Mouse (Mus musculus): Measurements from ENCODE around the gene Ctnna3. TPM values are rescaled to one million over a fixed set of nuclear protein-coding genes. Genes with fewer than 3 reads are reported as not detected.

The Ctnna3 gene
- polyA plus RNA-seq, 1 experiment, result 0.01 TPM

DNA sequence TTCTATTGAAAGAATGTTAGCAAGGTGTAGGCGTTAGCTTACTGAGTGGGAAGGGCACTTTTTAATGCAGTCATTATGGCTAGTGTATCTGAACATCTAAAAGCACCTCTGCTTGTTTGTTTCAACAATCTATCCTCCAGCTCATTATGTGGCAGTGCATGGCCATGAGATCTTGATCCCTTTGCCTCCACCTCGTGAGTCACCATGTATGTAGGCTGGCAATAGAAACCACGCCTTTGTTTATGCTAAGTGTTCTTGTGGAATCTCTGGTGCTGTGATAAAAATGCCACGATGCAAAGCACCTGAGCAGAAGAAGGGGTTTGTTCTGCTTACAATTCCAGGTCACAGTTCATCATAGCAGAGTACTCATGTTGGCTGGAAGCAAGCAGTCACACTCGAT is 1053.4 kb downstream of the Ctnna3 start:
- H3K79me3 ChIP-seq (ENCODE audit: low read depth), result no peaks in the 10 kb centered on the region

GRCm38 (mm10) chr10:64489471-64489870 is 1059.6 kb downstream of the Ctnna3 start:
- no peaks in the 10 kb centered on the region for H3K79me3 ChIP-seq (ENCODE audit: low read depth)
- no peak overlapping the region for H3K4me3 ChIP-seq (ENCODE audit: insufficient read depth, poor library complexity, severe bottlenecking)
- no peaks in the 10 kb centered on the region for H3K36me3 ChIP-seq (ENCODE audit: control insufficient read depth, insufficient read depth)
- no peaks in the 10 kb centered on the region for H3K79me2 ChIP-seq (ENCODE audit: control insufficient read depth, insufficient read depth)
- TF ChIP-seq CTCF (IDR thresholded peaks at IDR 0.05; ENCODE audit: control insufficient read depth, insufficient read depth, insufficient read length) (no peak), FOSL1 (IDR thresholded peaks at IDR 0.05; ENCODE audit: insufficient read depth, low read length, poor library complexity, severe bottlenecking) (no peak), CEBPB (IDR thresholded peaks at IDR 0.05; ENCODE audit: low read depth) (no peak), MYOD1 (IDR thresholded peaks at IDR 0.05; ENCODE audit: control insufficient read depth, insufficient read length, low read depth) (no peak), USF1 (IDR thresholded peaks at IDR 0.05; ENCODE audit: low read depth) (no peak), MYOG (IDR thresholded peaks at IDR 0.05; ENCODE audit: control insufficient read depth, extremely low read depth, insufficient read length) (no peak), MAX (IDR thresholded peaks at IDR 0.05) (no peak)
- H3K27me3 ChIP-seq (ENCODE audit: control insufficient read depth, insufficient read depth, insufficient read length), result no peaks in the 10 kb centered on the region
- H3ac ChIP-seq (ENCODE audit: control insufficient read depth, insufficient read length, low read depth), result no peak overlapping the region

More for the DNA sequence above, 1053.4 kb downstream of the Ctnna3 start:
- Histone ChIP-seq H3K27me3 (ENCODE audit: control insufficient read depth, insufficient read depth, insufficient read length) (no peaks in the 10 kb centered on the region), H3ac (ENCODE audit: control insufficient read depth, insufficient read length, low read depth) (no peak overlapping the region), H3K36me3 (ENCODE audit: control insufficient read depth, insufficient read depth) (no peaks in the 10 kb centered on the region), H3K4me3 (ENCODE audit: insufficient read depth, poor library complexity, severe bottlenecking) (no peak overlapping the region), H3K79me2 (ENCODE audit: control insufficient read depth, insufficient read depth) (no peaks in the 10 kb centered on the region)
- no peak for TF ChIP-seq CEBPB (IDR thresholded peaks at IDR 0.05; ENCODE audit: low read depth)
- no peak for TF ChIP-seq MAX (IDR thresholded peaks at IDR 0.05)

GRCm38 (mm10) chr10:64543647-64544046 is 1113.7 kb downstream of the Ctnna3 start:
- H3K36me3 ChIP-seq (ENCODE audit: control insufficient read depth, insufficient read depth), result no peaks in the 10 kb centered on the region
- no peaks in the 10 kb centered on the region for H3K27me3 ChIP-seq (ENCODE audit: control insufficient read depth, insufficient read depth, insufficient read length)
- no peaks in the 10 kb centered on the region for H3K79me2 ChIP-seq (ENCODE audit: control insufficient read depth, insufficient read depth)
- no peak overlapping the region for H3K4me3 ChIP-seq (ENCODE audit: insufficient read depth, poor library complexity, severe bottlenecking)
- TF ChIP-seq CTCF (IDR thresholded peaks at IDR 0.05; ENCODE audit: control insufficient read depth, insufficient read depth, insufficient read length) (no peak), CEBPB (IDR thresholded peaks at IDR 0.05; ENCODE audit: low read depth) (no peak), FOSL1 (IDR thresholded peaks at IDR 0.05; ENCODE audit: insufficient read depth, low read length, poor library complexity, severe bottlenecking) (no peak), MYOD1 (IDR thresholded peaks at IDR 0.05; ENCODE audit: control insufficient read depth, insufficient read length, low read depth) (no peak), MYOG (IDR thresholded peaks at IDR 0.05; ENCODE audit: control insufficient read depth, extremely low read depth, insufficient read length) (no peak), USF1 (IDR thresholded peaks at IDR 0.05; ENCODE audit: low read depth) (no peak), MAX (IDR thresholded peaks at IDR 0.05) (no peak)
- H3K79me3 ChIP-seq (ENCODE audit: low read depth), result no peaks in the 10 kb centered on the region
- no peak overlapping the region for H3ac ChIP-seq (ENCODE audit: control insufficient read depth, insufficient read length, low read depth)

DNA sequence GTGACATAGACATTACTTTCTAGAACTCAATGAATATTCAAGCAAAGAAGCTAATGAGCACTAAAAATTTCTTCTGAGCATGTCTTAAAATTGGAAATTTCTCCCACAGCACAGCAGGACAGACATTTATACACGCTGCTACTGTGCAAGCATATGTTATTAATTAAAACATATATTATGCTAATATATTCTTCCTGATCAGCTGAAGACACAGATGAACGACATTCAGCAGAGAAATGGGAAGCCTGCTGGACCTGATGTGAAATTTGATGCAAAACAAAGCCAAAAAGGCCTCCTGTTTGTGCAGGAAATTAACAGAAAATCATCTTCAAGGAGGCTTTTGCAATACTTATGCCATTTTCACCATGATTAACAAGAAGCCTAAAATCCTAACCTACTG is 1114.5 kb downstream of the Ctnna3 start:
- TF ChIP-seq USF1 (IDR thresholded peaks at IDR 0.05; ENCODE audit: low read depth) (no peak), MYOD1 (IDR thresholded peaks at IDR 0.05; ENCODE audit: control insufficient read depth, insufficient read length, low read depth) (no peak), CTCF (IDR thresholded peaks at IDR 0.05; ENCODE audit: control insufficient read depth, insufficient read depth, insufficient read length) (no peak), MAX (IDR thresholded peaks at IDR 0.05) (no peak), MYOG (IDR thresholded peaks at IDR 0.05; ENCODE audit: control insufficient read depth, extremely low read depth, insufficient read length) (no peak), FOSL1 (IDR thresholded peaks at IDR 0.05; ENCODE audit: insufficient read depth, low read length, poor library complexity, severe bottlenecking) (no peak), CEBPB (IDR thresholded peaks at IDR 0.05; ENCODE audit: low read depth) (no peak)
- H3K79me2 ChIP-seq (ENCODE audit: control insufficient read depth, insufficient read depth), result no peaks in the 10 kb centered on the region

GRCm38 (mm10) chr10:64571311-64571710 is 1141.4 kb downstream of the Ctnna3 start:
- Histone ChIP-seq H3K79me3 (ENCODE audit: low read depth) (no peaks in the 10 kb centered on the region), H3ac (ENCODE audit: control insufficient read depth, insufficient read length, low read depth) (no peak overlapping the region), H3K36me3 (ENCODE audit: control insufficient read depth, insufficient read depth) (no peaks in the 10 kb centered on the region), H3K4me3 (ENCODE audit: insufficient read depth, poor library complexity, severe bottlenecking) (no peak overlapping the region), H3K79me2 (ENCODE audit: control insufficient read depth, insufficient read depth) (no peaks in the 10 kb centered on the region), H3K27me3 (ENCODE audit: control insufficient read depth, insufficient read depth, insufficient read length) (no peaks in the 10 kb centered on the region)
- no peak for TF ChIP-seq MYOD1 (IDR thresholded peaks at IDR 0.05; ENCODE audit: control insufficient read depth, insufficient read length, low read depth)
- TF ChIP-seq MYOG (IDR thresholded peaks at IDR 0.05; ENCODE audit: control insufficient read depth, extremely low read depth, insufficient read length), result no peak
- TF ChIP-seq CEBPB (IDR thresholded peaks at IDR 0.05; ENCODE audit: low read depth), result no peak
- no peak for TF ChIP-seq USF1 (IDR thresholded peaks at IDR 0.05; ENCODE audit: low read depth)
- no peak for TF ChIP-seq FOSL1 (IDR thresholded peaks at IDR 0.05; ENCODE audit: insufficient read depth, low read length, poor library complexity, severe bottlenecking)
- TF ChIP-seq CTCF (IDR thresholded peaks at IDR 0.05; ENCODE audit: control insufficient read depth, insufficient read depth, insufficient read length), result no peak
- no peak for TF ChIP-seq MAX (IDR thresholded peaks at IDR 0.05)

More for the DNA sequence above, 1114.5 kb downstream of the Ctnna3 start:
- no peaks in the 10 kb centered on the region for H3K79me3 ChIP-seq (ENCODE audit: low read depth)
- no peaks in the 10 kb centered on the region for H3K36me3 ChIP-seq (ENCODE audit: control insufficient read depth, insufficient read depth)
- no peak overlapping the region for H3K4me3 ChIP-seq (ENCODE audit: insufficient read depth, poor library complexity, severe bottlenecking)
- no peak overlapping the region for H3ac ChIP-seq (ENCODE audit: control insufficient read depth, insufficient read length, low read depth)
- no peaks in the 10 kb centered on the region for H3K27me3 ChIP-seq (ENCODE audit: control insufficient read depth, insufficient read depth, insufficient read length)

- Histone ChIP-seq H3K79me2 (ENCODE audit: control insufficient read depth, insufficient read depth) (no peaks in the 10 kb centered on the region), H3K36me3 (ENCODE audit: control insufficient read depth, insufficient read depth) (no peaks in the 10 kb centered on the region), H3K4me3 (ENCODE audit: insufficient read depth, poor library complexity, severe bottlenecking) (no peak overlapping the region), H3K27me3 (ENCODE audit: control insufficient read depth, insufficient read depth, insufficient read length) (no peaks in the 10 kb centered on the region), H3K79me3 (ENCODE audit: low read depth) (no peaks in the 10 kb centered on the region), H3ac (ENCODE audit: control insufficient read depth, insufficient read length, low read depth) (no peak overlapping the region)
- no peak for TF ChIP-seq USF1 (IDR thresholded peaks at IDR 0.05; ENCODE audit: low read depth)
- TF ChIP-seq CTCF (IDR thresholded peaks at IDR 0.05; ENCODE audit: control insufficient read depth, insufficient read depth, insufficient read length), result no peak
- no peak for TF ChIP-seq FOSL1 (IDR thresholded peaks at IDR 0.05; ENCODE audit: insufficient read depth, low read length, poor library complexity, severe bottlenecking)
- TF ChIP-seq MYOD1 (IDR thresholded peaks at IDR 0.05; ENCODE audit: control insufficient read depth, insufficient read length, low read depth), result no peak
- no peak for TF ChIP-seq MAX (IDR thresholded peaks at IDR 0.05)
- TF ChIP-seq CEBPB (IDR thresholded peaks at IDR 0.05; ENCODE audit: low read depth), result no peak
- no peak for TF ChIP-seq MYOG (IDR thresholded peaks at IDR 0.05; ENCODE audit: control insufficient read depth, extremely low read depth, insufficient read length)
Measured at GRCm38 (mm10) chr10:64588116-64588515, 1158.2 kb downstream of the Ctnna3 start.
